Mouse (Mus musculus) urinary bladder, postnatal 36 days (tissue): Measurements from ENCODE around the gene Olfr56.
A peak's percentile ranks its signal among the peaks of the same experiment; 100 is the strongest.

Experiments
- DNase-seq, 2 experiments: peaks; one replicate each; pipeline ENCODE4 v3.0.0; 2022; ENCODE audit warnings: low spot score in 2 of 2, mixed read lengths in 1 of 2

The Olfr56 gene

DNA sequence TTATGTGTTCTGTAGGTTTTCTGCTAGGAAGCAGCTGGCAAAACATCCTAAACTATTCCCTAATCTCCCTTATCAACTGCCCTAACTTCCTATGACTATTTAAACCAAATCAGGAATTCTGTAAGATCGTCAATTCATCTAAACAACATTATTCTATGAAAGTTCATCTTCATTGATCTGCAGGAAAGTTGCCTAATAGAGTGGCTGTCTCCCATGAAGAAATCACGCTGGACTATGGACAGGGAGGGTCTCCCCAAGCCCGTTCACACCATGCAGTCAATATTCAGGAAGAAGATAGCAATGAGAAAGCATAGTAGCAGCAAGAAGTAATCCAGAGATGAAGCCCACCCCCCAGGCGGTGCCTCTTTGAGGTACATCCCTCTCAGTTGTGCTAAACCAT is 112.5 kb downstream of the Olfr56 start:
- DNase-seq = no peak

DNA sequence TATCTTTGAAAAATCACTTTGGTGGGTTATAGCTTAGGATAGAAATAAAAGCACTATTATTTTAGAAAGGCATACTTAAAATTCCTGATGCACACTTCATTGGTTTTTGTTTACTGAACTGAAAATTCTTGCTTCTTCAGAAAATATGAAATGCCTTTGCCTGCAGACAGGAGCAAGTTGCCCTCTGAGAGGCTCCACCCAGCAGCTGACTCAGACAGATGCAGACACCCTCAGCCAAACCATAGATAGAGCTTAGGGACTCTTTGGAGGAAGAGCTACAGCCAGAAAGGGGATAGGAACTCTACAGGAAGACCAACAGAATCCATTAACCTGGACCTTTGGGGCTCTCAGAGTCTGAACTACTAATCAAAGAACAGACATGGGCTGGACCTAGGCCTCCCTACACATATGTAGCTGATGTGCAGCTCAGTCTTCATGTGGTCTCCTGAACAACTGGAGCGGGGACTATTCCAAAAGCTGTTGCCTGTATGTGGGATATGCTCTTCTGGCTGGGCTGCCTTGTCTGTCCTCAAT is 113.4 kb downstream of the Olfr56 start:
- no peak for DNase-seq

DNA sequence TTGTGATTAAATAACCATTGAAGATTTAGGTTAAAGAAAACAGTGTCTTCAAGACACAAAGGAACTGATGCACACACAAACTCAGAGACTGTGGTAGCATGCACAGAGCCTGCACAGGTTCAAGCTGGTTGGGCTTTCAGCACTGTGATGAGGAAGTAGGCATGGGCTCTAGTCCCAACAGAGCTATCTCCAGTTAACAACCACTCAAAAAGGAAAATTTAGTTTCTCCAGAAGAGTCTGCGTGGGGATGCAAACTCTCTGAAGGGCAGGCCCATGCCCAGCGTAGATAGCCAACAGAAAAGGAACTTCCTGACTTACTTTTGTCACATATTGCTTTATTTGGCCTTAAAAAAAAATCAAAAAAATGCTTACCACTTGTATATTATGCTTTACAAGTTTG is 114.1 kb downstream of the Olfr56 start:
- no peak for DNase-seq

DNA sequence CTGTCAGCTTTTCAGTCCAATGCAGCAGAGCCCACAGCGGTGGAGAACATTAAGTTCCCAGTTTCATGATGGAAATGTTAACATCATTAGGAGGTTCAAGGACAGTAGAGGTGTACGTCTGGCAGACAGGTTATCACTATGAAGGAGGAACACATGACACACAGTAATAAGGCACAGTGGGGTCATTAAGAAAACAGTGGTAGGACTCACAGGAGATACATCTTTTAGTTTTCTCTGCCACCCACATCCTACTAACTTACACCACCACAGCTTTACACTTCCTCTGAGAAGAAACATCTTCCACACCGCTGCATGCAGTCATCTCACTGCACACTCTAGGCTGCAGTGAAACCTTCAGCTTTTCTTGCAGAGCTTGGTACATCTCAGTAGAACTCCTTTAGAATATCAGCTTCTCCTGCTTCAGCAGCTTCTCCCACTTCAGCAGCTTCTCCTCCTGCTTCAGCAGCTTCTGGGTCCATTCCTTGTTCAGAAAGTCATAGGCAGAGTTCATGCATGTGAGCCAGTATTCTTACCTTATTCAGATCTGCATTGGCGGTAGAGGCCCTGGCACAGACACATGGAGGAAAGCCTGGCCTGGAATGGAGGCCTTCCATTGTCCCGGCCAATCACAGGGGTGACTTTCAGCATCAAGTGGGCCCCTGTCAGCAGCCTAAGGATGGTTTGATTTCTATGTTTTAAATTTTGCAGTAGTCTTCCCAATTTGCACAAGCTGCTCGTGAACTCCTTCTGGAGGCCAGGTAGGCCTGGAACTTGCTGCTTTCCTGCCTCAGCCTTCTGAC is 115.4 kb downstream of the Olfr56 start:
- no peak for DNase-seq

DNA sequence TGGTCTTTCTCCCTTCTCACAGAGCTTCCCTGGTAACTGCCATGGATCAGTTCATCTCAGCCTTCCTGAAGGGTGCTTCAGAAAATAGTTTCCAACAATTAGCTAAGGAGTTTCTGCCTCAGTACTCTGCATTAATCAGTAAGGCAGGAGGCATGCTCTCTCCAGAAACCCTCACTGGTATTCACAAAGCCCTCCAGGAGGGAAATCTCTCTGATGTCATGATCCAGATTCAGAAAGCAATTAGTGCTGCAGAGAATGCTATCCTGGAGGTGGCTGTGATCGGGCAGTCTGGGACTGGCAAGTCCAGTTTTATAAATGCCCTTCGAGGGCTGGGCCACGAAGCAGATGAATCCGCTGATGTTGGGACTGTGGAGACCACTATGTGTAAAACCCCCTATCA is 116.7 kb downstream of the Olfr56 start:
- no peak for DNase-seq

DNA sequence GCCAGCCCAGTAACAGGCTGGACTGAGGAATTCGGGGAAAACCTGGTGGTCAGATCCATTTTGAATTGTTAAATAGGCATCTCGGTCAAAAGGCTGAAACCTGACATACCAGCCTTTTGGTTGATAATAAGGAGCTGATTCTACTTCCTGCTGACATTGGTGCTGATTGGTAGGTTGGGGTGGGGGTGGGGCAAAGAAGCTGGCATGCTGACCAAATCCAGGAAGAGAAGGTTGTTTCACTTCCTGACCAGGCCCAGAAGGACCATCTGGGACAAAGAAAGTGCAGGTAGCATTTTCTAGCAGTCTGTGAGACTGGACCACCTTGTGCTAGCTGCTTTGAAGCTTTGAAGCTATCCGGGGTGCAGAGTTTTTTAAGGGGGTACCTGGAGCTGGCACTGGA is 121.7 kb downstream of the Olfr56 start:
- DNase-seq = no peak

DNA sequence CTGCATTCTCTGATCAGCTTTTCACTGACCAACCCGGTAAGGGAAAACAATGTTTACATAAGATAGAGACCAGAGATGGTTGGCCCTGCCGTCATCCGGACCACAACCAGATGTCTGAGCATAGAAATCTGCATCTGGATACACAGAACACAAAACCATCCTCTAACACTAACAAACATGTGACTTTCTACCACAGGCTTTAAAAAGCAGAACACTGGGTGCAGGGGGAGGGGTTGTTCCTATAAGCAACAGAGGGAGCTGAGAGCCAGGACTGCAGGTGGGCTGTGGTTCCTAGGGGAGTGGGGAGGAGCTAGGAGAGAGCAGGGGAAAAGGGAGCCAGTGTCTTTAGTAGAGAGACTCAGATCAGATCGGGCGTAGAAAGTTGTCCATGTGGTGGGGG is 122.8 kb downstream of the Olfr56 start:
- no peak for DNase-seq

DNA sequence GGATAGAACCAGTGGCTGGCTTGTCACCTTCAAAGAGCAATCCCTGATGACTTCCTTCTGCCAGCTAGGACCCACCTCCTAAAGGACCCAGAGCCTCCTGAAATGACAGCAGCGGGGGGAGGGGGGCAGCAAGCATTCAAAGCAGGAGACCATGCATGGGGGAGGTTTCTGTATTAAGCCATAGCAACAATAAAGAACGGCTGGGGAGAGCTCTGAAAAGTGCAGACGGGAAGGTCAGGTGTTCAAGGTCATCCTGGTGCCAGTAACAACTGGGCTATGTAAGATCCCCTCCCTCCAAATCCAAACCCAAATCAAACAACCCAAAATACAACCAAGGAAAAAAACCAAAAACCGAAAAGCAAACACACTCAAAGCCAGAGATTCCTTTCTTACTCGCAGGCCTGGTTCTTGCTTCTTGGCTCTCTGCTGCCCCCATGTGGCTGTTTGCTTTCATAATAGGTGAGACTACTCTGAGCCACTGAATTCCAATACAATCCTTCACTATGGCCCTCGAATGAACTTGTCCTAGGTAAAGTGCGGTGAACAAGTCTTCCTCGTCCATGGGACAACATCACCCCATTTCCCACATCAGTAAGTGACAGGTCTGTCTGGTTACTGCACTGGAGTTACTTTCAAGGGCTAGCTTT is 124.5 kb downstream of the Olfr56 start:
- DNase-seq = peak; percentile 82 to 86

DNA sequence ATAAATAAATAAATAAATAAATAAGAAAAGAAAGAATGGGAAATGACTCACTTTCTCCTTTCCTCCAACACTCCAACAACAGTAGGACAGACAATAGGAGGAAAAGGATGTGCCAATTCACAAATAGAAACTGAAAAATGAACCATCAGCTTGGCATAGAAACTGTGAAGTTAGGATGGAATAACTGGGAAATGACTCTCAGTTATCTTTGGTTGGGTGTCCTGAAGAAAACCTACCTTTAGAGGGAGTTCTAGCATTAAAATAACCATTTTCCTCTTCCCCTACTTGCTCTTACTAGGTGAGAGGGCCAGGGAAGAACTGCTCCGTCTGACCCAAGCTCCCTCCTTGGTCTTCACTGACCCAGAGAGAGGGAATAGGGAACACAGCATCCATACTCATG is 127.1 kb downstream of the Olfr56 start:
- no peak for DNase-seq

DNA sequence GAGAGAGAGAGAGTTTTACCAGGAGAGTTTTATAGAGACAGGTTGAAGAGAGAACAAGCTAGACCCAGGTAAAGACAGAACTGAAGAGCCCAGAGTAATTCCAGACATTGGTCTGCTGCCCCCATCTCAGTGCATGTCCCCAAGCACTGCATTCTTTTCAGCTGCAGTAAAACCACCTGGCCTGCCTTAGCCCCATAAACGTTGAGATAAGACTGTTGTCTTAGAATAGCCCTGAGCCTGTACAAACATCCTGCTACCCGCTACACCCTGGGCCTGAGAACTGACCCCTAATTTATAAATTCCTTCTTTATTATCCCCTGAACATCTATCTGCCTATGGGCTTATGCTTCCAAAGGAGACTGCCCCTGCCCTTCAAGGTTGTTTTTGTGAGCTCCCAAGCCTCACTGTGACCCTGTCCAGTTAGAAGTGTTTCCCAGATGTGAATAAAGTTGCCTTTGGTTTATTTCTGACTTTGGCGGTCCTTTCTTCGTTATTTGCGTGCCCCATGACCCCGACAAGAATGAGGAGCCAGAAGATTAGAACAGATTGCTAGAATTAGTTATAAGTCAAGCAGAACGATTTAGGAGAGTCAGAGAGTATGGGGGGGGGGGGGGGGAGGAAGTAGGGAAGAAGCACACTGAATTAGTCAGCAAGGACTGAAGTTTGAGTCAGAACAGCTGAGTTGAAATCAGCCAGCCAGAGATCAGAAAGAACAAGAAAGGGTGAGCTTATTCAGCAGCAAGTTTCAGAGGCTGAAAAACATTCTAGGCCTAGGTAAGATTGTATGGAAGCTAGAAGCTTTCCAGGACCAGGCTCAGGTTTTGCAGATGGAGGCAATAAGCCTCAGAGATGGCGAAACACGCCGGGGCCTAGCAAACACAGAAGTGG is 129.2 kb downstream of the Olfr56 start:
- no peak for DNase-seq

DNA sequence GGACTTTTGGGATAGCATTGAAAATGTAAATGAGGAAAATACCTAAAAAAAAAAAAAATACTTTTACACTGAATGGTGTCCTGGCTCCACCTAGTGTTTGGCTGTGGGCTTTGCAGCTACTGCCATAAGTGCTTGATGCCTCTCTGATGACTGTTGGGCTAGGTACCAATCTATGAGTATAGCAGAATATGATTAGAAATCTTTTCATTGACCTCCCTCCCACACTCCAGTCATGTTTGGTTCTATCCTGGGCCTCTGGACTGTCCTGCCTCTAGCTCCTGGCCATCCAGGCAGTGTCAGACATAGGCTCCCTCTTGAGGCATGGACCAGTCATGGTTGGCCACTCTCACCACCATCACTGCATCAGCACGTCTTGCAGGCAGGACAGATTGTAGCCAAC is 130.1 kb downstream of the Olfr56 start:
- DNase-seq = no peak

DNA sequence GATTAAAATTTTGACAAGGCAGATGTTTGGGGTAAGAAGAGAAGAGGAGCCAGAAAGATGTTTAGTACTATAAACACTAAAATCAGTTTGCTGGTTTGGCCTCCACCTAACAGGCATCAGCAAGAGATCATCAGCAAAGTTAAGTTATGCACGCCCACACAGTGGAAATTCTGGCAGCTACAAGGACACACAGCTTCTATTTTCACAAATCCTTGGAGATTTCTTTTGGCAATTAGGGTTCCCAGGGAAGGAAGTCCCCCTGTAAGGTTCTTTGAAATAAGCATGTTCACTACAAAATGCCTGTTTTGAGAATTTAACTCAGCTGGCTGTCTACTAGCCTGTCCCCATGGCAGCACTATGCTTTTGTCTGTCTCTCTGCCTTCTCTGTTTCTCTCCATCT is 132.3 kb downstream of the Olfr56 start:
- DNase-seq = no peak

DNA sequence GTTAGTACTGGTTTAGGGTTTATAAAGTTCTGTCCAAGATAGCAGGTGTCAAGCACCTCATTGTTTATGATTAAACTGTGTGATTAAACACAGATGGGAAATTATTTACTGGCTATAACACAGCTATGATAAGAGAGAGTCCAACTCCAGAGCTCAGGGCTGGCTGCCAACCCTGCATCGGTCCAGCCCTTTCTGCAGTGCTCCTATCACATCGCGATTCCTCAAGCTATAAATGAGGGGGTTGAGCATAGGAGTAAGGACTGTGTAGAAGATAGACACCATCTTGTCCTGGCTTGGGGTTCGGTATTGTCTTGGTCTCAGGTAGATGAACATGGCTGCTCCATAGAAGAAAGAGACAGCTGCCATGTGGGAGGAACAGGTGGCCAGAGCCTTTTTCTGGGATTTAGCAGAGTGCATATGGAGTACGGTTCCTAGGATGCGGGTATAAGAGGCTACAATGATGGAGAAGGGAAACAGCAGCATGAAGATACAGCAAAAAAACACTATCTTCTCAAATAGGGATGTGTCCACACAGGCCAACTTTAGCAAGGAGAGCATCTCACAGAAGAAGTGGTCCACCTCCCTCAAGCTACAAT is 134.0 kb downstream of the Olfr56 start:
- DNase-seq = no peak

DNA sequence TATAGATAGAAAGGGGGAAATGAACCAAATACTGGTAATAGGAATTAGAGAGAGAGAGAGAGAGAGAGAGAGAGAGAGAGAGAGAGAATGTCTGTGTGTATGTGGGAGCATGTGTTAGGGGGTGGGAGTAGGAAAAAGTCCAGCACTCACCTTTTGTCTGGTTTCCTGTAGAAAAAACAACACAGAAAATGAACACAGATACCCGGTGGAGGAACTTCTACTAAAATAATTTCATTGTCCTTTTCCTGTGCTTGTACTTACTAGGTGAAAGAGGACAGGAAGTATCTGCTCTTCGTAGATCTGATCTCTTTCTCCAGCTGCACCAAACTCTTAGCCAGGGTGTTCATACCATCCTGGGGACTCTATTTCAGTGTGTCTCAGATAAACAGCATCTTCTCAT is 135.5 kb downstream of the Olfr56 start:
- no peak for DNase-seq

DNA sequence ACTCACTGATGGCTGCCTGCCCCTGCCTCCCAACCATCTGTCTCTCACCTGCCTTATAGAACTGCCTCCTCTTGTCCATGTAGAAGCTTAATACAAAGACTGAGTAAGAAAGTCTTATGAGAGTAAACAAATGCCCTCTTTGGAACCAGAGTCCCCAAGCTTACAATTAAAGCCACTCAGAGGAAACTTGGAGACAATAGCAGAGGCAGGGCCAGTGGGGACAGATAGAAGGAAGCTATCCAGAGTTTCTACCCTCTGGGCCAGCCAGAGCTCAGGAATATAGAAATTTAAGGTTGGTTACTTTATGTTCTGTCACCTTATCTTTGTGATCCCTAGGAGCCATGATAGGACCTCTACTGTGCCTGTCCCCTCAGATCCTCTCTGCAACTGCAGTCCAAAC is 136.1 kb downstream of the Olfr56 start, which contains the start of gene Olfr1396:
Gene Olfr1396 (minus strand): TSS at position 101 of the 400 bp plus-strand sequence.
- DNase-seq = no peak

DNA sequence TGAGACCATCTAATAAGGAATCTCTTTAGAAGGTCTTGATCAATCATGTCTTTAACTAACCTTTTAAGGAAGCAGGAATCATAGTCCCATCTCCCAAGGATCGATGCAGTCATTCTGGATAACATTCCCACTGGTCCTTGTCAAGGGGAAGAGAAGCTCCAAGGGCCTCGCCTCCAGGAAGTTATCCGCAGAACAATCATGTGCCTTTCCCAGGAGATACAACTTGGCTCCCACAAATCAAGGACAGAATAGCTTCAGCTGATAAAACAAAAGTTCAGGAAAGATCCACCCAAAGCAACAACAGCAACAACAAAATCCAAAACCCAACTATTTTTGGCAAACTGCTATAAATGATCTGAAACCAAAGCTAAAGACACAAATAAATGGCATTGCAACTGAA is 140.9 kb downstream of the Olfr56 start:
- no peak for DNase-seq

DNA sequence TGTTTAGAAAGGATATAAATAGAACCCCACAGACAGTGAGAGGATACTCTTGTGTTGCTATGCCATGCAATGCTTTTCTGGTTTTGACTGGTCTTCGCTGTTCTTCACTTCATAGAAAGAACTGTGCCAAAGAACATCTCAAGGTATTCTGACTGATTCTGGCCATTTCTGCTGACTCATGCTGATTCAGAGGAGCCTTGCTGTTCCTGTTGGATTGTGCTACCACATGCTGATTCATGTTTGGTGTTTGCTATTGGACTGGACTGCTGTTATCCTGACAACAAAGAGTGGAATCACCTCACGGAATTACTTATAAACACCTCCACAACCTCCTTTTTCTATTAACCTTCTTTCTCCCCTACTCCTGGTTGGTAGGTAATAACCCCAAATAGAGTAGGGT is 145.5 kb downstream of the Olfr56 start:
- no peak for DNase-seq

DNA sequence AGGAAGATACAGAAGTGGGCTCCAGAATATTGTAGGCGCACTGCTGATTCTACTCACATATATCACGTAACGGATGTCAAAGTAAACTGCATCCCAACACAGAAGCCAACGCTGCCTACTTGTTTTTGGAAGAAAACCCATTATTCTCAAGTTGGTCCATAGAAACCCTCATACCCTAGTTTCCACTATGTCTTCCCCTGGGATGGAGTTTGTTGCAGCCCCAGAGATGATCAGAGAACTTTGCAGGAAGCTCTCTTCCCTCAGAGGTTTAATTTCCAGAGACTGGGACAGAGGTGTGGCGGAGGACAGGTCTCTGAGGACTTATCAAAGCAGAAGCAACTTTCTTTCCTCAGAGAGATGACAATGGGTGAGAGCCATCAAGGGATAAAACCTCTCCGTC is 163.3 kb downstream of the Olfr56 start, which contains the start of gene Olfr1395:
Gene Olfr1395 (plus strand): TSS at position 301 of the 400 bp plus-strand sequence.
- no peak for DNase-seq

DNA sequence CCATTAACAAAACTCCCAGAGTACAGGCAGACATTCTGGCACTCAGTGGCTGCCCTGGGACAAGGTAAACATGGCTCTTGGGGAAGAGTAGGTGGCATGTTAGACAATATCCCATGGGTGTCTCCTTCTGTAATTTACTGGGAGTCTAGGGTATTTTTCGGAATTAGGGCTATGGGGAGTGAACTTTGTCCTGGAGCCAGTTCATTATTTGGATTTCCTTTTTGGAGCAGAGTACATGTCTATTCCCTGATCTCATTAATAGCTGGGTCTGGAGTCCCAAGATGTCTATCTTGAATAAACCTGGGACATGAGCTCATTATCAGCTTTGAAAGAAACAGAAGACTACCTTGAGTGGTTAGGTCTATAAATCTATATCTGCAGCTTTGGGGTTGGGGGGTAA is 175.4 kb downstream of the Olfr56 start, which contains the start of gene Olfr1394:
Gene Olfr1394 (plus strand): TSS at position 301 of the 400 bp plus-strand sequence.
- no peak for DNase-seq

DNA sequence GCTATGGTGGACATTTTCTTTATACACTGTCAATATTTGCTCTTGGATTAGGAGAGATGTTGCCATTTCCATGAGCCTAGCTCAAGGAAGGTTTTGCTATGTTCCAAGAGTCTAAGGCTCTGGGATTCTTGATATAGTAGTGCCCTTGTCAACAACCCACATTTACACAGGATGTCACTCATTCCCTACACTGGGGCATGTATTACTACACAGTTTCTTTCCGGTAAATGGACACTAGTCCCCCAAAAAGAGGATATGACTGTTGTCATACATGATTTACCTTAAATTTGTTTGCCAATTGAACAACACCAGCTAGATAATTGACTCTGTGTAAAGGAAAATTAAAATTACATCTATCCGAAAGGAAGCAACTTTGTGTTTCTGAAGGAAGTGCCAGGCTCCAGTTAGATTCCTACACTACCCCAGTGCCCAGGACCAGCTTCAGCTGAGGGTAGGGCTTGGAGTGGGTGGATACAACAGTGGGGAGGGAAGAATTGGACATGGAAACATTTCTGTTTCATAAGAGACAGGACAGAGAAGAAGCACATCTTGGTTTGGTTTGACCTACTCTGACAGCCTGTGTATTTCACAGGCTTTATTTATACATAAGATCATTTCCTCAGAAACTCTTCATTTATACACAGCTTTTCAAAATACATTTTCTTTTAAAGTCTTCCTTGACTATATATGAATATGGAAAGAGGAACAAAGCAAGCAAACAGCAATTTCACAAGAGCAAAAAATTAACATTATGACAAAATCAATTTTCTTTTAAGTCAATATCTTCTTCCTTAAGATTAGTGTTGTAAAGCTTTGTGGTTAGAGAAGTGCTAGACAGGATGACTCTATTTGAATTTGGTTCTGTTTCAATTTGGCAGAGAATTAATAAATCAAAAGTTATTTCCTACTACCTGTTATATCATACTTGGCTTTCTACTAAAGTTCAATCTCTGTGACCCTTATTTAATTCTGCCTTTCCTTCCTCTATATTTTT is 178.4 kb downstream of the Olfr56 start:
- no peak for DNase-seq
